Mouse (Mus musculus) kidney, adult 2 months (tissue): Measurements from ENCODE around the gene Irak2.

Source experiments
- CTCF ChIP-seq: fragments of 200-500 bp; conservative IDR thresholded peaks from 2 replicates; pipeline ENCODE4 v1.5.1; 2011; ENCODE audit warnings: low read depth, mild to moderate bottlenecking, control low read depth, low read length, moderate library complexity, mixed read lengths; ENCODE audit not compliant: insufficient read depth, insufficient read length
- POLR2A ChIP-seq: fragments of 200-500 bp; IDR thresholded peaks from one replicate; pipeline ENCODE4 v1.6.1; 2011; ENCODE audit warnings: low read depth, low read length, control low read depth

DNA sequence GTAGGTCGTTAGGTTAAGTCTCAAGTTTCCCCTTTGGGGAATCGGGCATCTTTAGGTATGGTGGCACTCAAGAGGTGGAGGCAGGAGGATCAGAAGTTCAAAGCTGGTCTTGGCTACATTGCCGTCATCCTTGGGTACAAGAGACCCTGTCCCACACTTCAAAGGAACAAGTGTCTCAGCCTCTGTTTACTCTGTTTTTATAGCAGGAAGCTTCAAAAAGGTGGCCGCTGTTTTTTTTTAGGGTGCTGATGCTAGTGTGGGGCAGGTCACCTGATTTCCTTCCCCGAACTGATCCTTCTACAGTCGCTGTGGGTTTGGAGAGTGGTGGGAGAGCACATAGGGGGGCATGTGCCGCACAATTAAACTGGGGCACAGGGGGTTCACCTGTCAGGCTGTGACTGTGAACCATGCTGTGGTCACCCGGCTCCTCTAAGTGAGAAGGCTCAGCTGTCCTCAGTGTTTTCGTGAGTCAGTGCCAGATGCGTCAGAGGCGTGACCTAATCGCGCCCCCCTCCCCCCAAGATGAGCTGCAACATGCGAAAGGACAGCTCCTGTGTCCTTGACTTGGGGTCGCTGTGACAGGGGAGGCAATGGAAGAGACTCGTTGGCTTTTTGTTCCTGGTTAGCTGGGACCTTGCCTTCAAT is 16.6 kb downstream of the Irak2 start:
- TF ChIP-seq CTCF (no peak), POLR2A (no peak)
